Mouse (Mus musculus): ENCODE data around the gene Nadk. TPM values are rescaled to one million over a fixed set of nuclear protein-coding genes. Genes with fewer than 3 reads are reported as not detected.

The Nadk gene
- polyA plus RNA-seq, 1 experiment from 2014 or later = 93.6 TPM

DNA sequence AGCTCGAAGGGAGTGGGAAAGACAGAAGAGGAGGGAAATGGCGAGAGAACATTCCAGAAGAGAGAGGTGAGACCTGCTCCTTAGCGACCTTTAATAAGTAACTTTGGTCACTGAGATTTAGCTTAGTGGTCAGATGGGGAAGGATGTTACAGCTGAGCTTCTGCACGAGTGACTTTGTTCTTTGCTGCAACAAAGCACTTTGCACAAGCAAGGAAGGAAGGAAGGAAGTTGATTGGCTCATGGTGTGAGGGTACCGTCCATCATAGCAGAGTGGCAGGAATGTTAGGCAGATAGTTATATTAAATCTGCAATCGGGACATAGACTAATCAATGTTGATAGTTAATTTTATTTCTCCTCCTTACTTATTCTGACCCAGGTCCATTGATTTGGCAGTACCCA is 68.1 kb downstream of the Nadk start:
- no peak overlapping the region for H3K9ac ChIP-seq (ENCODE audit: low read length)
- H3K27ac ChIP-seq (ENCODE audit: low read depth) = no peak overlapping the region
- 90% methylated on average over 6 of the region's 6 CpGs for WGBS
- DNase-seq (ENCODE audit: low spot score) (no peak), ATAC-seq (replicated peaks; ENCODE audit: low FRiP score, low TSS enrichment, low read depth) (no peak)
- H3K4me2 ChIP-seq (ENCODE audit: low read length) = no peak overlapping the region
- H3K4me1 ChIP-seq (replicated peaks; ENCODE audit: control insufficient read depth, insufficient read depth, low read length) = no peaks in the 10 kb centered on the region
- no peaks in the 10 kb centered on the region for H3K9me3 ChIP-seq (ENCODE audit: control insufficient read depth, low read length)
- H3K36me3 ChIP-seq (ENCODE audit: control insufficient read depth, insufficient read depth, low read length) = peaks cover 80% of the 10 kb centered on the region
- H3K27me3 ChIP-seq (replicated peaks; ENCODE audit: control insufficient read depth, insufficient read depth, low read length) = no peaks in the 10 kb centered on the region
- no peak overlapping the region for H3K4me3 ChIP-seq (ENCODE audit: low read depth, low read length)

DNA sequence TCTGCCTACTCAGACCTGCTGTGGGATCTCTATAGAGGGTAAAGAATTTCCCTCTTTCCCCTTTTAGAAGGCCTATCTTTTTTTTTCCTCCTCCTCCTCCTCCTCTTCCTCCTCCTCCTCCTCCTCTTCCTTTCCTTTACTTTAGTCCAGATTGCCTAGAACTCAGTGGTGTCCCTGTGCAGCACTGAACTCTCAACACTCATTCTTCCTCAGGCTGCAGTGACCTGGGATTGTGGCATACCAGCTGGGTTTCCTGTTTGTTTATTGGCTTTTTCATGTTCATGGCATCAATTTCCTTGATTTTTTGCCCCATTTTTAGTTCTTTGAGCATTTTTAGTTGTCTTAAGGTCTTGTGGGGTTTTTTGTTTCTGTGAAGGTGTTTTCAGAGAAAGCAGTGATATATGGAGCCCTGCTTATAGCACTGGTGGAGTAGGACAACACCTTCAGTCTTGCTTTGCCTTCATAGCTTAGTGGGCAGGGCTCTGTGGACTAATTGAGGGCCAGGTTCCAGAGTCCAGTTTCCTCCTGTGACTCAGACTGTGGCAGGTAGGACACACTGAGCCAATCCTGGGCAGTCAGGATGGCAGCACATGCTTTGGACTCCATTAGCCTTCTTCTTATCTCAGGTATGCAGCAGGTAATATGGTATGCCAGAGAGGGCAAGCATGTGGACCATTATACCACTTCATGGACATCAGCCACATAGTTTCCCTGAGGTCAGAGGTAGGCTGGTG is 73.8 kb downstream of the Nadk start:
- Histone ChIP-seq H3K36me3 (ENCODE audit: control insufficient read depth, insufficient read depth, low read length) (peaks cover 89% of the 10 kb centered on the region), H3K4me3 (ENCODE audit: low read depth, low read length) (no peak overlapping the region), H3K9me3 (ENCODE audit: control insufficient read depth, low read length) (no peaks in the 10 kb centered on the region), H3K4me2 (ENCODE audit: low read length) (no peak overlapping the region), H3K9ac (ENCODE audit: low read length) (no peak overlapping the region), H3K27me3 (replicated peaks; ENCODE audit: control insufficient read depth, insufficient read depth, low read length) (no peaks in the 10 kb centered on the region), H3K4me1 (replicated peaks; ENCODE audit: control insufficient read depth, insufficient read depth, low read length) (no peaks in the 10 kb centered on the region), H3K27ac (ENCODE audit: low read depth) (no peak overlapping the region)
- DNase-seq (ENCODE audit: low spot score) (no peak), ATAC-seq (replicated peaks; ENCODE audit: low FRiP score, low TSS enrichment, low read depth) (0 out of 2 replicates have a peak, but pooled peaks have one; percentile 43)

Other genes starting within 250 kb of the Nadk start
- gene Prkcz, start 201.0 kb upstream of the Nadk start, polyA plus RNA-seq (2014; fragmentation: Nextera tagmentation; extraction: Ambion mirVana) = 21.9 and 24.1 TPM in 2 replicates
- gene Gabrd, start 164.3 kb upstream of the Nadk start, polyA plus RNA-seq (2014; fragmentation: Nextera tagmentation; extraction: Ambion mirVana) = 0.18 TPM in 1 of 2 replicates, not detected in the other
- 1.8 and 3.0 TPM in 2 replicates for gene Cfap74, start 153.2 kb upstream of the Nadk start, polyA plus RNA-seq (2014; fragmentation: Nextera tagmentation; extraction: Ambion mirVana)
- gene Tmem52, start 93.3 kb upstream of the Nadk start, polyA plus RNA-seq (2014; fragmentation: Nextera tagmentation; extraction: Ambion mirVana) = 0.40 and 0.46 TPM in 2 replicates
- 503 and 504 TPM in 2 replicates for gene Gnb1, start 71.0 kb upstream of the Nadk start, polyA plus RNA-seq (2014; fragmentation: Nextera tagmentation; extraction: Ambion mirVana)
- 8.5 and 9.5 TPM in 2 replicates for gene Slc35e2, start 39.0 kb downstream of the Nadk start, polyA plus RNA-seq (2014; fragmentation: Nextera tagmentation; extraction: Ambion mirVana)
- gene Cdk11b, start 62.5 kb downstream of the Nadk start, polyA plus RNA-seq (2014; fragmentation: Nextera tagmentation; extraction: Ambion mirVana) = 48.7 and 52.6 TPM in 2 replicates
- not detected in 2 replicates for gene Gm10563, start 83.0 kb downstream of the Nadk start, polyA plus RNA-seq (2014; fragmentation: Nextera tagmentation; extraction: Ambion mirVana)
- 30.3 and 31.1 TPM in 2 replicates for gene Mmp23, start 91.0 kb downstream of the Nadk start, polyA plus RNA-seq (2014; fragmentation: Nextera tagmentation; extraction: Ambion mirVana)
- gene Mib2, start 106.8 kb downstream of the Nadk start, polyA plus RNA-seq (2014; fragmentation: Nextera tagmentation; extraction: Ambion mirVana) = 17.4 and 19.7 TPM in 2 replicates
- 2.0 and 3.1 TPM in 2 replicates for gene Fndc10, start 132.0 kb downstream of the Nadk start, polyA plus RNA-seq (2014; fragmentation: Nextera tagmentation; extraction: Ambion mirVana)
- gene Ssu72, start 142.4 kb downstream of the Nadk start, polyA plus RNA-seq (2014; fragmentation: Nextera tagmentation; extraction: Ambion mirVana) = 149 and 151 TPM in 2 replicates
- gene Tmem240, start 172.4 kb downstream of the Nadk start, polyA plus RNA-seq (2014; fragmentation: Nextera tagmentation; extraction: Ambion mirVana) = 0.55 and 0.60 TPM in 2 replicates
- 134 and 136 TPM in 2 replicates for gene Atad3a, start 198.7 kb downstream of the Nadk start, polyA plus RNA-seq (2014; fragmentation: Nextera tagmentation; extraction: Ambion mirVana)
- gene Vwa1, start 212.3 kb downstream of the Nadk start, polyA plus RNA-seq (2014; fragmentation: Nextera tagmentation; extraction: Ambion mirVana) = 16.4 and 16.6 TPM in 2 replicates
- gene Tmem88b, start 223.5 kb downstream of the Nadk start, polyA plus RNA-seq (2014; fragmentation: Nextera tagmentation; extraction: Ambion mirVana) = 0.55 and 0.69 TPM in 2 replicates
- not detected in 2 replicates for gene Ankrd65, start 228.1 kb downstream of the Nadk start, polyA plus RNA-seq (2014; fragmentation: Nextera tagmentation; extraction: Ambion mirVana)
- 237 and 246 TPM in 2 replicates for gene Mrpl20, start 240.5 kb downstream of the Nadk start, polyA plus RNA-seq (2014; fragmentation: Nextera tagmentation; extraction: Ambion mirVana)